Mouse (Mus musculus) olfactory bulb, adult 2 months (tissue): ENCODE measurements around the gene Uck1.

ENCODE experiments used
- CTCF ChIP-seq: fragments of 200-500 bp; IDR thresholded peaks from 2 replicates; pipeline ENCODE4 v1.5.1; 2012; ENCODE audit warnings: low read depth, mild to moderate bottlenecking, low read length, moderate library complexity; ENCODE audit not compliant: insufficient read depth
- POLR2A ChIP-seq: fragments of 200-500 bp; IDR thresholded peaks from 2 replicates; pipeline ENCODE4 v1.6.1; 2012; ENCODE audit warnings: mild to moderate bottlenecking, low read depth, low read length, moderate library complexity; ENCODE audit not compliant: insufficient read depth

- no peak for TF ChIP-seq CTCF
- TF ChIP-seq POLR2A = no peak
Observed at GRCm38 (mm10) chr2:32215576-32215975, 44.4 kb downstream of the Uck1 start.
